In the genomic region with DNA sequence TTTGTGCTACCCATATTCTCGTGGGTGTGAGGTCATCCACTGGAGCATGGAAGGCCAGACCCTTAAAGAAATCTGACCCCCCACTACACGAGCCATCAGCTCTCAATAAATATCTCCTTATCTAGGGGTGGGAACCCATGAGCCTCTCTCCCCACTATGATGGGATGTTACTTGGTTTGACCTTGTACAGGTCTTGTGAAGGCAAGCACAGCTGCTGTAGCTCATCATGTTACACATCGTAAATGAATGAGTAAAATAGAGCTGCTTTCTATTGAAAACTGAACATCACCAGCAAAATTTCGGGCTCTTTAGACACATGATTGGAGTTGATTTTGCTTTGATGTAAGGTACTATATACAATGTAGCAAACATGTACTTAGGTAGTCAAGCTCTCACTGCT, we compare ENCODE assay signal across 35 mouse cellular contexts.
"Had no signal": no experiment of that assay in that cellular context is flagged by ENCODE, and none has a peak within 500 bp of the region (broad histone marks: within the 10 kb centered on the region; RNA-seq: fewer than 3 reads in every experiment).

No protein-coding gene starts in this region.

- H3K36me3 ChIP-seq: heart, embryonic 10.5 days; heart, embryonic 12.5 days; heart, embryonic 13.5 days; heart, embryonic 15.5 days; hindbrain, embryonic 10.5 days; hindbrain, embryonic 12.5 days; hindbrain, embryonic 13.5 days; hindbrain, embryonic 15.5 days; intestine, embryonic 15.5 days; kidney, embryonic 15.5 days had no signal

- DNase-seq: heart, postnatal 10 days; heart, postnatal 14 days; heart, postnatal 36 days; heart, postnatal 4 days; kidney, adult 18-20 months; kidney, adult 2 months; kidney, adult 8-10 months; kidney, adult 9 months; kidney, postnatal 10 days; kidney, postnatal 14 days; kidney, postnatal 25 days; kidney, postnatal 36 days; kidney, postnatal 4 days; layer of hippocampus, adult 9-11 months; layer of hippocampus, postnatal 36 days had no signal

- H3K4me1 ChIP-seq: heart, embryonic 10.5 days; heart, embryonic 15.5 days; hindbrain, embryonic 13.5 days; hindbrain, embryonic 15.5 days; intestine, embryonic 15.5 days had no signal

- H3K27me3 ChIP-seq: heart, embryonic 12.5 days; heart, embryonic 13.5 days; heart, embryonic 15.5 days; hindbrain, embryonic 12.5 days; hindbrain, embryonic 13.5 days; hindbrain, embryonic 15.5 days; intestine, embryonic 15.5 days; kidney, embryonic 15.5 days had no signal

- H3K9me3 ChIP-seq: heart, embryonic 10.5 days; heart, embryonic 12.5 days; heart, embryonic 13.5 days; heart, embryonic 15.5 days; hindbrain, embryonic 10.5 days; hindbrain, embryonic 12.5 days; hindbrain, embryonic 13.5 days; hindbrain, embryonic 15.5 days; intestine, embryonic 15.5 days; kidney, embryonic 15.5 days had no signal

- H3K27ac ChIP-seq: heart, embryonic 10.5 days; heart, embryonic 13.5 days; heart, embryonic 15.5 days; hindbrain, embryonic 10.5 days; hindbrain, embryonic 12.5 days; hindbrain, embryonic 13.5 days; hindbrain, embryonic 14.5 days; hindbrain, embryonic 15.5 days; hindbrain, postnatal 0 days; intestine, embryonic 15.5 days; kidney, embryonic 15.5 days; kidney, postnatal 0 days; layer of hippocampus, adult 2 months; left cerebral cortex, adult 2 months had no signal

- ATAC-seq: hindbrain, embryonic 16.5 days; hindbrain, postnatal 0 days; inflammation-experienced regulatory T-cells, adult 6 months; intestine, embryonic 15.5 days; intestine, embryonic 16.5 days; intestine, postnatal 0 days had no signal

- H3K9ac ChIP-seq: heart, embryonic 12.5 days; heart, embryonic 13.5 days; heart, embryonic 15.5 days; hindbrain, embryonic 12.5 days; hindbrain, embryonic 13.5 days; hindbrain, embryonic 14.5 days; hindbrain, embryonic 15.5 days; intestine, embryonic 15.5 days; kidney, embryonic 15.5 days had no signal

- H3K4me3 ChIP-seq: heart, embryonic 10.5 days; heart, embryonic 12.5 days; heart, embryonic 13.5 days; heart, embryonic 15.5 days; hindbrain, embryonic 10.5 days; hindbrain, embryonic 12.5 days; hindbrain, embryonic 13.5 days; hindbrain, embryonic 15.5 days; intestine, embryonic 15.5 days; kidney, embryonic 15.5 days; layer of hippocampus, adult 2 months; left cerebral cortex, adult 2 months had no signal

- H3K4me2 ChIP-seq: heart, embryonic 11.5 days; heart, embryonic 12.5 days; heart, embryonic 13.5 days; heart, embryonic 15.5 days; hindbrain, embryonic 12.5 days; hindbrain, embryonic 13.5 days; hindbrain, embryonic 14.5 days; hindbrain, embryonic 15.5 days; intestine, embryonic 15.5 days; kidney, embryonic 15.5 days had no signal
